Mouse (Mus musculus): ENCODE data around the gene Smim24. TPM values are rescaled to one million over a fixed set of nuclear protein-coding genes. Genes with fewer than 3 reads are reported as not detected.

Gene Smim24
- 1 to 10 TPM; 1.8 to 1.9 TPM for total RNA-seq (2021)
- long read RNA-seq, experiment 1, partial matches to known transcripts = 0 of 1 reads
- long read RNA-seq, experiment 1, other reads (novel, unspliced or antisense) = 0 of 1 reads
- long read RNA-seq, experiment 2 = 0 reads

DNA sequence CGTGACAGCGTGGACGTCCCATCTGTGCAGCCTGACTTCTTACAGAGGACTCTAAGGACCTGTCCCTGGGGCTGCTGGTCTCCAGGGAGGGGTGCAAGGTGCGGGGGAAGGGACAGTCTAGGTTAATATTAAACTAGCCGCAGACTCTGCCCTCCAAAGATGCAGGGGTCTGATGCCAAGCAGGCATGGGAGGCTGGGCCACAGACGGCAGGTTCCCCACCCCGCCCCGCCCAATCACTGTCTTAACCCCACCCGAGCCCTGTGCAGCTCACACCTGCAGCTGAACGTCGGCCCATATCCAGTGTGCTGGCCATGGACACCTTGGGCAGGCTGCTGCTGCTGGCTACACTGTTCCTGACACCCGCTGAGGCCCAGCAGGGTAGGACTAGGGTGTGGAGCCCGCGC lies at the start of gene Smim24:
Gene Smim24 (plus strand): TSS at position 271 of the 405 bp plus-strand sequence.
- intact Hi-C loops (cut with DNase I) = loop anchor here (10.0 kb wide), 1 partner anchor 162 kb away; the partner anchor contains the start of gene Aes
- DNase-seq (ENCODE audit: low spot score in 2 of 2) = no peak

DNA sequence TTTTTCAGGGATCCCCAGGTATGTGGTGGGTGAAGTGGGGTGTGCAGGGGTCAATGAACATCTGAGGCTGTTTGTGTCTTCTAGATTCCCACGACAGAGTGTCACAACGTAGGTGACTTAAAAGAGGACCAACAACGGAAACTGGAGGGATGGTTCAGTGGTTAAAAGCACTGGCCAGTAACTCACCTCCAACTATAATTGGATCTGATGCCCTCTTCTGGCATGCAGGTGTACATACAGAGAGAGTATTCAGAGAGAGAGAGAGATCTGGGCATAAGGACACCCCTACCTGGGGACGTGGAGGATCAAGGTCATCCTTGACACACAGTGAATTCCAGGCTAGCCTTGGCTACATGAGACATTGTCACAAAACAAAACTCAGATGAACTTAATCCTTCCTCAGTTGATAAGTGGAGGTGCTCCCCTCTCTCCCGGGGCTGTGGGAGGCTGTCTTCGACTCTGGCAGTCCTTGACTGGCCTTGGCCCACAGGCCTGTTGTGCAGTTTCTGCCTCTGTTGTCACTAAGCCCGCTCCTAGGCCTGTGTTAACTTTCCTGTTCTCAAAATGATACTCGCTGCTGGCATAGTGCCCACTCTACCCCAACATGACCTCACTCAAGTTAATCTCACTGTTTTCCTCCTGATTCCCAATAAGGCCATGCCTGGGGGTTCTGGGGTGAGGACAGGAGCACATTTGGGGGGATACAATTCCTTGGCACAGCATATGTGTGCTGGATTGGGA lies 48.3 kb upstream of the Smim24 start:
- intact Hi-C loops (cut with DNase I) = loop anchor here (5.0 kb wide), 1 partner anchor 57 kb away; no protein-coding TSS in a partner anchor
- DNase-seq (ENCODE audit: low spot score in 2 of 2) = no peak

DNA sequence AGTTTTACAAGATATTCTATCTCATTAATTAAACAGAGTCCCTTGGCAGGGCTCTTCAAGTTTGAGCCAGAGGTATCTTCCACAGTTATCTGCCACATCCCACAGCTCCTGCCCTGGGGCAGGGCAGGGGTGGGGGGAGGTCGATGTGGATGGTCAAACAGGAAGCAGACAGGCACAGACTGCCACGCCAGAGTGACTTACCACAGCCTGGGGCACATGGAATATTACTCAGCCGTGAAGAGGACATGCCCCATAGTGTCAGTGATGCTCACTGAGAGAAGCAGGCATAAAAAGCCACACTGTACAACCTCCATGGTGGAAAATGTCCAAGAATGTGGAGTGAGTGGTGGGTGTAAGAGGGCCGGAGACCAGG lies 47.7 kb upstream of the Smim24 start:
- DNase-seq (ENCODE audit: low spot score in 2 of 2) = no peak
- intact Hi-C loops (cut with DNase I) = loop anchor here (5.0 kb wide), 1 partner anchor 58 kb away; no protein-coding TSS in a partner anchor

DNA sequence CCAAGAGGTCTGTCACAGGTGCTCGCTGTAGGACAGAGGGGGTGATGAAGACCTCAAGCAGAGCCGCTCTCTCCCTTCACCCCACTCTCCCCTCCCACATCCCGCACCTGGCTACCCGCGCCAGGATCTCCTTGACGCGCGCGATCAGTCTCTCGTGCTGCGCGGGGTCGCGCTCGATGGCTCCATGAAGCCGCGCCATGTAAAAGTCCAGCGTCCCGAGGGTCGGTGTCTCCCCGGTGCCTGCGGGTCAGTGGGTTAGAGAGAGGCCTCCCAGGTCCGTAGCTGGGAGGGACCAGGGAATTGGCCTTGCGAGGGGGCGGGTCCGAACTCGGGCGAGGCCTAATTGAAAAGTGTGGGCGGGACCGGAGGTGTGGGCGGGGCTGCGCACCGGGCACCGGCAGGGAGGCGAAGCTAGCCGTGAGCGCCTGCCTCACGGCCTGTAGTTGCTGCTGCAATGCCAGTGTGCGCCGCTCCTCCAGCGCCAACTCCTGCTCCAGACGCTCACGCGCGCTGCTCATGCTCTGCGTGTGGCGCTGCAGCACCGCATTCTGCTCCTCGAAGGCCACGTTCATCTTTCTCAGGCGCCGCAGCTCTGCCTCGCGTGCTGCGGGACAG lies 46.3 kb upstream of the Smim24 start:
- intact Hi-C loops (cut with DNase I) = loop anchor here (5.0 kb wide), 1 partner anchor 59 kb away; no protein-coding TSS in a partner anchor
- DNase-seq (ENCODE audit: low spot score in 2 of 2) = peak; percentile 72 to 81

DNA sequence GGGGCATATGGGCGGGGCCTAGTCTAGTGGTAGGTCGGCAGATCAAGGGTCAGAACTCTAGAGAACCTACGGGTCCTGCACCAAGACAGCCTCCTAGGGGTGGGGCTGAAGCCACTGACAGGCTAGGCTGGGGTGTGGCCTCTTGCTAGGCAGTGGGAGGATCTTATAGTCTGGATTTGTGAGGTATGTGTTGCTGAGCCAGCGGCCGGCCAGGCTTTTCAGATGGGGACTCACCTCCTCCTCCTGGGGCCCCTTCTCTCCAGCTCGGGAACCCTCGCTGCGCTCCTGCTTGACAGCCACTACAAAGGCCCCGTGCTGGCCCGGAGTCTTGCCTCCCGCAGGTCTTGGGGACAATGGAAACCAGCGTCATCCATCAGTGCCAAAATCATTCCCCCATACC lies 43.7 kb upstream of the Smim24 start:
- intact Hi-C loops (cut with DNase I) = loop anchor here (5.0 kb wide), 1 partner anchor 62 kb away; no protein-coding TSS in a partner anchor
- no peak for DNase-seq (ENCODE audit: low spot score in 2 of 2)

DNA sequence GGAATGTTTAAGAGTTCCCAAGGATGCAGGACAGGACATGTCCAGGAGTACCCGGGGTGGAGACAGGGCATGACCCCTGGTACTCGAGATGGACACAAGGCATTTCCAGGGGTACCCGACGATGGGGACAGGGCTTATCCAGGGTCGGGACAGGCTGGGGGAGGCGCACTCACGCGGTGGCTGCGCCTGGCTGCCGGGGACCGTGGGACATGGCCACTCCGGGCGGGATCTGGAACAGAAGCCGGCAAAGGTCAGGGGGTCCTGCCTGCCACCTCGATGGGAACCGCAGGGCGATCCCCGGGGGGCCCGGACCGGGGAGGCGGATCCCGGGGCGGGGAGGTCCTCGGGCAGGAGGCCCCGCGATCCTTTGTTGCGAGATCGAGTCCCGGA lies 42.9 kb upstream of the Smim24 start:
- DNase-seq (ENCODE audit: low spot score in 2 of 2) = no peak
- intact Hi-C loops (cut with DNase I) = loop anchor here (5.0 kb wide), 1 partner anchor 63 kb away; no protein-coding TSS in a partner anchor

DNA sequence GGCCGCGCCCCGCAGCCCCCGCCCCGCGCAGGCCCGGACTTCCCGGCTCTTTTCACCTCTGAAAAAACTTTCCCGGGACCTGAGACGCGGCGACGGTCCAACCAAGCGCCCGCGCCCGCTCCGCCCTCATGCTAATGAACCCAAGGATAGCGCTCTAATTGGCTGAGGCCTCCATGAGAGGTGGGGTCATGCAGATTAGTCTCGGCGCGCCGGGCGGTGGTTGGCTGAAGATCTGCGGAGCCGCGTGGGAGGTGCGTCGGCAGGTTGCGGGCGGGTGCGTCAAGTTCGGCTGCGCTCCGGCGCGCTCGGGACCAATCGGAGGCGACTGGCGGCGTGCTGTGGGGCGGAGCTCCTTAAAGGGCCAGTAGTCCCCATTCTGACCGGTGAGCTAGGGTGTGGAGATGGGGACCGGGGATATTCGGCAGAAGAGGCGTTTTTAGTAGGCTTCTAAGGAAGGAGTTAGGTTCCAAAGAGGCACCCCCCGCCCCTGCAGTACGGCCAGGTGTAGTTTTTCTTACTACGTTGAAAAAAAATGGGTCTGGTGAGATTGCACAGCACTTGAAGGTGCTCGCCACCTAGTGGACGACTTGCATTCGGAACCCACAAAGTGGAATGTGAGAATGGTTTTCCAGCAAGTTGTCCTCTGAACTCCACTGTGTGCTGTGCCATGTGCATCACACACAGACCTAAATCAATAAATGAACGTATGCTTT lies 42.3 kb upstream of the Smim24 start, which contains the start of gene Hmg20b:
Gene Hmg20b (minus strand): TSS at position 130 of the 713 bp plus-strand sequence.
- intact Hi-C loops (cut with DNase I) = no loop called here
- DNase-seq (ENCODE audit: low spot score in 2 of 2) = peak; percentile 100

DNA sequence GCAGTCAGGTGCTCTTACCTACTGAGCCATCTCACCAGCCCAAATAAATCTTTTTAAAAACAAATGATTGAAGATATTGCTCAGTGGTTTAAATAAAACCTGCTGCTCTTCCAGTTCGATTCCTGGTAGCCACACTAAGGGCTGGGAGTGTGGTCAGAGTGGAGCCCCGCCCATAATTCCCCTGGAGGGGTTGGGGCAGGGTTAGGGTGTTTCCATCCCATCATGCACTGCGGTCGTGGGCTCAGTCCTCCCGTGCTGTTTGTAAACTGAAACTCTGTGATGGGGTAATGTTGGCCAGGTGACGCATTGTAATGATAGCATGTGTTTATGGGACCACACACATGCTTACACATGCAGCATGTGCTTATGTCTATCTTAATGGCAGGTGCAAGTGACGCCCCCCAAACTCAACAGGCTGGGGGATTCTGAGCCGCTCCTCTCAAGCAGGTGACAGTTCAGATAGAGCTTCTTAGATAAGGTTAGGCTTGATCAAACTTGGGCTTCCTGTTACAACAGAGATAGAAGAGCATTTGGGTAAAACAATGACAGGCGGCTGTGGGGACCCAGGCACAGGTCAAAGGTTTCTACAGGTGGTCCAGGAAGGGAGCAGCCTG lies 41.1 kb upstream of the Smim24 start:
- DNase-seq (ENCODE audit: low spot score in 2 of 2) = no peak
- intact Hi-C loops (cut with DNase I) = no loop called here

DNA sequence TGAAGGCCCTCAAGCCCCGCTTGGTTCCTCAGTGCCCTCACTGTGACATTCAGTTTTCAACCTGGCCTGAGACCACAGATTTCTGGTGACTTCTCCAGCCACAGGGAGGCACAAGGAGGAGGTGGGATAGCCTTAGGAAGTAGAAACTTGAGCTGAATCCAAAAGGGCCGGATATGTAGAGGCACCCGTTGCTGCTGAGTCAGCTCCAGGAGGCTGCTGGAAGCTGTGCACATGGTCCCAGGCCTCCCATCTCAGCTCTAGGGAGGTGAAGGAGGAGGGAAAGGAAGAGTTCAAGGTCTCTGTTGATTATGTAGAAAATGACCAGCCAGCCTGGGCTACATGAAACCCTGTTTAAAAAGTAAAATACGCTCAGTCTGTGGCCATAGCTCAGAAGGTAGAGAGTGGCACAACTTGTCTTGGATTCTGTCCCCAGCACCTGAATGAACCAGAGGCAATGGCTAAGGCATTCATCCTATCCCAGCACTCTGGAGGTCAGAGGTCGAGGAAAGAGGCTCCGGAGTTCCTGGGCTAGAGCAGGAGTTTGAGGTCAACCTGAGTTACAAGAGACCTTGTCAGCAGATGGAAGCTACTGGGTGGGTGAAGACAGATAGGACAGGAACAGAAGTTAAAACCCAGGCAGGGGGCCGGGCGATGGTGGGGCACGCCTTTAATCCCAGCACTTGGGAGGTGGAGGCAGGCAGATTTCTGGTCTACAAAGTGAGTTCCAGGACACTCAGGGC lies 37.9 kb upstream of the Smim24 start:
- intact Hi-C loops (cut with DNase I) = no loop called here
- DNase-seq (ENCODE audit: low spot score in 2 of 2) = no peak

DNA sequence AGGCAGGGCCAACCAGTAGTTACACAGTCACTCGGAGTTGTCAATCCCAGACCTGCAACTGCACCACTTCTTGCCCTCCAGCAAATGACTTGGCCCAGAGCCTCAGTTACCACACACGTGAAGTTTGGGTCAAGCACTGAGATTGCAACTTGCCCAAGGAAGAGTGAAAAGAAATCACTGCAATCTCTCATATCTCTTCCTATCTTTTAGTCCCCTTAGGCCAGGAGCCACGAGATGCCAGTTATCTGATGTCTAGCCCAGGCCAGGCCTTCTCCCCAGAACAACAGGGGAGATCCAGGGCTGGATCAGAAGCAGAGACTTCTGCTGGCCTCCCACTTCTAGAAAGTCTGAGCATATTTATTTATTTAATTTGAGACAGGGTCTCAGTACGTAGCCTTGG lies 37.3 kb upstream of the Smim24 start:
- no peak for DNase-seq (ENCODE audit: low spot score in 2 of 2)
- intact Hi-C loops (cut with DNase I) = no loop called here

DNA sequence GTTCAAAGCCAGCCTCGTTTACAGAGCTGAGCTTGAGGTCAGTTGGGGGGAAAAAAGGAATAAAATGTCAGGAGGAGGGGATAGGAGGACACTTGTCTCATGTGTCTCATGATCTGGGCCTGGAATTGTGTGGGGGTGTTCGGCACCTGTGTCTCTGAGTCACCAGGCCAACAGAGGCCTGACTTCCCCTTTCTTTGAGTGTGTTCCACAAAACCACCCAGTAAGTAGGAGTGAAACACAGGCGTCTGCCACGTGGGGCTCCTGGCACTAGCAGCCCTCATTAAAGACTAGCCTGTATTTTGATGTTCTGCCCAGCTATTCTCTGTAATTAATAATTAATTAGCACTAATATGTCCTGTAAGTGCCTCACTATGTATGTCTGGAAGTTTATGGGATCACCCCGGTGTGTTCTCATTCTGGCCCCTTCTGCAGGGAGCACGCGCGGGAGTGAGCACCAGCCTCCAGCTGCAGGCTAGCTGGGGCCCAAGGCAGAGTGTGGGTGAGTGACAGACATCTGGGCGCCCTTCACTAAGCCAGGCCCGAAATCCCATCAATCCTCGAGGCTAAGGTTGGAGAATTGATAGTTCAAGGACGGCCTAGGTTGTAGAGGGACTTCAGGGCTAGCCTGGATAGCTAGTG lies 36.4 kb upstream of the Smim24 start:
- intact Hi-C loops (cut with DNase I) = no loop called here

DNA sequence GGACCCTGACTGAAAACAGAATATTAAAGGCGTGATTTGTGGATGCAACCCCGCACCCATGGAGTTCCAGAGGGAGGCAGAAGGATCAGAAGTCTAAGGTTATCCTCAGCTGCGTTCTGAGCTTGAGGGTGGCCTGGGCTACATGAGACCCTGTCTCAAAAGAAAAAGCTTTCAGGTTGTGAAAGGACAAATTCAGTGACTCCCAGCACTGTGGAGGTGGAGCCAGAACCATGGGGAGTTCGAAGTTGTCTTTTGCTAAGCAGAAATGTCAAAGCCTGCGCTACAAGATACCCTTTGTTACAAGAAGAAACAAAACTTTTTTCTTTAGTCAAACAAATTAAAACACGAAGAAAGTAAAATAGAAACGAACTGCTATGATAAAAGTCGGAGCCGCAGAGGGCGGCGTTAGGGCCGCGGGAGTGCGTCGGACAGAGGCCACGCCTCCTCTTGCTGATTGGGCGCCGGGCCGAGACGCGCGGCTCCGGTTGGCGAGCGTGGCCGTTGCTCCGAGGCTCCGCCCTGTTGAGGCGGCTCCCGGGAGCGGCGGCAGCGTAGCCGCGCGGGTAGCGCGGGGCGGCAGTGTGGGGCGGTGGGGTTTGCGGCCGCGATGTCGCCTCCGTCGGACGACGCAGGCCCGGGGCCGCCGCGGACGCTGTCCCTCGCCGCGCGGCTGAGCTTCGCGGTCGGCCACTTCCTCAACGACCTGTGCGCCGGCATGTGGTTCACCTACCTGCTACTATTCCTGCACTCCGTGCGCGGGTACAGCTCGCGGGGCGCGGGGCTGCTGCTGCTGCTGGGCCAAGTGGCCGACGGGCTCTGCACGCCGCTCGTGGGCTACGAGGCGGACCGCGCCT lies 35.6 kb upstream of the Smim24 start, which contains the start of gene Mfsd12:
Gene Mfsd12 (plus strand): TSS at position 501 of the 854 bp plus-strand sequence.
- DNase-seq (ENCODE audit: low spot score in 2 of 2) = peak; percentile 91 to 94
- intact Hi-C loops (cut with DNase I) = no loop called here

More for the DNA sequence above, 36.4 kb upstream of the Smim24 start:
- DNase-seq (ENCODE audit: low spot score in 2 of 2) = peak in 1 of 2 experiments; percentile 58

DNA sequence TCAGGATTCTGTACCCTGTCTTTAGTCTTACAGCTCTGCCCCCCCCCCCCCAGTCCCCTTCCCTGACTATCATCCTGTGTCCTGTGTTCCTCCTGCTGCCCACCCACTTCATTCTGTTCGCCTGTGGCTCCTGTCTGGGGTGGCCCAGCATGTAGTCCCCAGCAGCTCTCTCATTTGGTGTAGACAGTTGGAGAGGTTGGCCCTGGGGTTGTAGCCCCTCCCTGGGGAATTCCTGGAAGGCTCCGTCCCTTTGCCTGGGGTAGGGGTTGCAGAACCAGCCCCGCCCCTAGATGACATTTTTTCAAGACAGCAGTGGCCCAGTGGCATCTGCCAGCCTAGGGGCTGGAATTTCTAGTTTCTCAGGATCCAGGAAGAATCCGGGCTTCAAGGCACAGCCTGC lies 34.6 kb upstream of the Smim24 start:
- intact Hi-C loops (cut with DNase I) = no loop called here
- no peak for DNase-seq (ENCODE audit: low spot score in 2 of 2)

DNA sequence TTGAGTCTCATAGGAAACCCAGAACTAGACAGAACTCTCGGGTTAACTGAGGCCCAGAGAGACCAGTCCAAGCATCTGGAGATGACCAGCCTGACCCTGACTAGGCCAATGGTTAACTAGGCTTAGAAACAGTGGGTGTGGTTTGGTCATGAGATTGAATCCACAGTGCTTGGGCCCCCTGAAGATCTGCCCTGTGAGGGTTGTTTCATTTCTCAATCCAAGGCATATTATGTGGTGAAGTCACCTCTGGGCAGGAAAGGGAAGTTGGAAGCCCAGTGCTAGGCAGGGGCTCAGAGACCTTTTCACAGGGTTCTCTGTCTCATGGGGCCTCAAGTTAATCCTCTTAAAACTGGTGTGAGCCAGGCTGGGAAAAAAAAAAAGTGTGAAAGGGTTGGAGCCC lies 34.0 kb upstream of the Smim24 start:
- intact Hi-C loops (cut with DNase I) = no loop called here

DNA sequence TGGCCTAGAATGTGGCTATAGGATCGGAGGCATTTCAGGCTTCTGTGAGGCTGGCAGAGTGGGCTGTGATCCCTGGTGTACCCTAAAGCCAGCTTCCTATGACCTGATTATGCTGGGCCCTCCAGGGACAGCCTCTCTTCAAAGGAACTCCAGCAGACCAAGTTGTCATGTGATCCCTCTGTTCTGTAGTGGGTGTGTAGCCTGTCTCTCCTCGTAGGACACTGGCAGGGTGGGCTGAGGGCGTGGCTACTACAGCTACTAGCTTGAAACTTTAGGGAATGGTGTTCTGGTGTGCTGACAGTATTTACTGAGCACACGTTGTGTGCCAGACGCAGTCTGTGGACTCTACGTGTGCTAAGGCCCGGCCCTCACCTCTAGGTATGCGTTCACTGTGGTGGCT lies 32.1 kb upstream of the Smim24 start:
- intact Hi-C loops (cut with DNase I) = no loop called here
- DNase-seq (ENCODE audit: low spot score in 2 of 2) = no peak

More for the DNA sequence above, 34.0 kb upstream of the Smim24 start:
- DNase-seq (ENCODE audit: low spot score in 2 of 2) = no peak

DNA sequence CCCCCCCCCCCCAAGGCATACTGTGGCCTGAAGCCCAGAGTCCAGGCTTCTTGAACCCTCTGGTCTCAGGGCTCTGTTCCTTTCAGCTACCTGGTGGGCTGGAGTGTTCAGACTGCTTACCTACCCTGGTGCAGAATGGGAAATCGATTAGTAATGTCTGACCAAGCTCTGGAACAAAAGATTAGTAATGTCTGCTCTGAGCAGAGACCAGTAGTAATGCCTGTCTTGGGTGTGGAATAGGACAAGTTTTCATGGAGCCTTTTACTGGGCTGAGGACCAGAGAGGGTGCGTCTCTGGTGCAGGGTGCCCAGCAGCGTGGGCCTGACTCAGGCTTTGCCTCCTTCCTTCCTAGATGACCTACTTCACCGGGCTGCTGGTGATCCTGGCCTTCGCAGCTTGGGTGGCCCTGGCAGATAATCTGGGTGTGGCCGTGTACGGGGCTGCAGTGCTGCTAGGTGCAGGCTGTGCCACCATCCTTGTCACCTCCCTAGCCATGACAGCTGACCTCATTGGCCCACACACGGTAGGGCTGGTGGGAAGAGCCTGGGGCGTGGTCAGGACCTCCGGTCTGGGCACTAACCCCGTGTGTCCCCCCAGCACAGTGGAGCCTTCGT lies 30.4 kb upstream of the Smim24 start:
- no peak for DNase-seq (ENCODE audit: low spot score in 2 of 2)
- intact Hi-C loops (cut with DNase I) = no loop called here
